Mouse (Mus musculus): Measurements from ENCODE around the gene Golt1a. TPM values are rescaled to one million over a fixed set of nuclear protein-coding genes. Genes with fewer than 3 reads are reported as not detected.

Golt1a gene
- polyA plus RNA-seq, 1 experiment from 2014 or later: not detected

- WGBS: 87% methylated on average over 4 of the region's 4 CpGs
- Histone ChIP-seq H3K27ac (replicated peaks; ENCODE audit: low read depth, low read length) (no peak overlapping the region), H3K9me3 (replicated peaks; ENCODE audit: control insufficient read depth, low read length) (no peaks in the 10 kb centered on the region), H3K4me3 (ENCODE audit: low read depth, low read length) (no peak overlapping the region), H3K27me3 (ENCODE audit: control insufficient read depth, insufficient read depth, low read length) (no peaks in the 10 kb centered on the region), H3K4me2 (ENCODE audit: low read depth, low read length) (no peak overlapping the region), H3K36me3 (replicated peaks; ENCODE audit: control insufficient read depth, insufficient read depth, low read depth, low read length) (no peaks in the 10 kb centered on the region), H3K9ac (replicated peaks; ENCODE audit: low read length) (no peak overlapping the region), H3K4me1 (ENCODE audit: control insufficient read depth, insufficient read depth, low read length) (no peaks in the 10 kb centered on the region)
- ATAC-seq (replicated peaks; ENCODE audit: insufficient number of reproducible peaks, low FRiP score, low TSS enrichment, low read depth) (no peak), DNase-seq (ENCODE audit: low spot score) (no peak)
Observed at GRCm38 (mm10) chr1:133287051-133287450, 22.5 kb upstream of the Golt1a start.

GRCm38 (mm10) chr1:133287880-133288279 lies 21.7 kb upstream of the Golt1a start:
- Histone ChIP-seq H3K4me2 (ENCODE audit: low read depth, low read length) (no peak overlapping the region), H3K4me3 (ENCODE audit: low read depth, low read length) (no peak overlapping the region), H3K9ac (replicated peaks; ENCODE audit: low read length) (no peak overlapping the region), H3K27me3 (ENCODE audit: control insufficient read depth, insufficient read depth, low read length) (no peaks in the 10 kb centered on the region), H3K9me3 (replicated peaks; ENCODE audit: control insufficient read depth, low read length) (no peaks in the 10 kb centered on the region), H3K4me1 (ENCODE audit: control insufficient read depth, insufficient read depth, low read length) (no peaks in the 10 kb centered on the region), H3K27ac (replicated peaks; ENCODE audit: low read depth, low read length) (no peak overlapping the region), H3K36me3 (replicated peaks; ENCODE audit: control insufficient read depth, insufficient read depth, low read depth, low read length) (no peaks in the 10 kb centered on the region)
- WGBS: 90% methylated on average over 12 of the region's 12 CpGs
- DNase-seq (ENCODE audit: low spot score): no peak
- no peak for ATAC-seq (replicated peaks; ENCODE audit: insufficient number of reproducible peaks, low FRiP score, low TSS enrichment, low read depth)

- Histone ChIP-seq H3K4me1 (ENCODE audit: control insufficient read depth, insufficient read depth, low read length) (no peaks in the 10 kb centered on the region; the same call in 1 of the 2 replicates), H3K36me3 (replicated peaks; ENCODE audit: control insufficient read depth, insufficient read depth, low read depth, low read length) (no peaks in the 10 kb centered on the region), H3K27ac (replicated peaks; ENCODE audit: low read depth, low read length) (no peak overlapping the region), H3K9me3 (replicated peaks; ENCODE audit: control insufficient read depth, low read length) (no peaks in the 10 kb centered on the region), H3K4me3 (ENCODE audit: low read depth, low read length) (no peak overlapping the region), H3K4me2 (ENCODE audit: low read depth, low read length) (no peak overlapping the region), H3K27me3 (ENCODE audit: control insufficient read depth, insufficient read depth, low read length) (no peaks in the 10 kb centered on the region), H3K9ac (replicated peaks; ENCODE audit: low read length) (no peak overlapping the region)
- WGBS: 88% methylated on average over 6 of the region's 6 CpGs
- ATAC-seq (replicated peaks; ENCODE audit: insufficient number of reproducible peaks, low FRiP score, low TSS enrichment, low read depth) (no peak), DNase-seq (ENCODE audit: low spot score) (no peak)
Observed at GRCm38 (mm10) chr1:133291888-133292287, 17.7 kb upstream of the Golt1a start.

GRCm38 (mm10) chr1:133292608-133293007 lies 17.0 kb upstream of the Golt1a start:
- ATAC-seq (replicated peaks; ENCODE audit: insufficient number of reproducible peaks, low FRiP score, low TSS enrichment, low read depth): no peak

GRCm38 (mm10) chr1:133296376-133296775 lies 13.2 kb upstream of the Golt1a start:
- no peaks in the 10 kb centered on the region for H3K9me3 ChIP-seq (replicated peaks; ENCODE audit: control insufficient read depth, low read length)
- ATAC-seq (replicated peaks; ENCODE audit: insufficient number of reproducible peaks, low FRiP score, low TSS enrichment, low read depth): no peak
- H3K36me3 ChIP-seq (replicated peaks; ENCODE audit: control insufficient read depth, insufficient read depth, low read depth, low read length): no peaks in the 10 kb centered on the region
- H3K4me2 ChIP-seq (ENCODE audit: low read depth, low read length): no peak overlapping the region
- no peak overlapping the region for H3K27ac ChIP-seq (replicated peaks; ENCODE audit: low read depth, low read length)
- H3K27me3 ChIP-seq (ENCODE audit: control insufficient read depth, insufficient read depth, low read length): no peaks in the 10 kb centered on the region
- WGBS: 88% methylated on average over 9 of the region's 9 CpGs
- DNase-seq (ENCODE audit: low spot score): no peak
- no peaks in the 10 kb centered on the region; the same call in 1 of the 2 replicates for H3K4me1 ChIP-seq (ENCODE audit: control insufficient read depth, insufficient read depth, low read length)
- H3K4me3 ChIP-seq (ENCODE audit: low read depth, low read length): no peak overlapping the region
- H3K9ac ChIP-seq (replicated peaks; ENCODE audit: low read length): no peak overlapping the region

More at GRCm38 (mm10) chr1:133292608-133293007, 17.0 kb upstream of the Golt1a start:
- Histone ChIP-seq H3K9me3 (replicated peaks; ENCODE audit: control insufficient read depth, low read length) (no peaks in the 10 kb centered on the region), H3K36me3 (replicated peaks; ENCODE audit: control insufficient read depth, insufficient read depth, low read depth, low read length) (no peaks in the 10 kb centered on the region), H3K4me2 (ENCODE audit: low read depth, low read length) (no peak overlapping the region), H3K27ac (replicated peaks; ENCODE audit: low read depth, low read length) (no peak overlapping the region), H3K27me3 (ENCODE audit: control insufficient read depth, insufficient read depth, low read length) (no peaks in the 10 kb centered on the region), H3K9ac (replicated peaks; ENCODE audit: low read length) (no peak overlapping the region), H3K4me3 (ENCODE audit: low read depth, low read length) (no peak overlapping the region), H3K4me1 (ENCODE audit: control insufficient read depth, insufficient read depth, low read length) (no peaks in the 10 kb centered on the region; the same call in 1 of the 2 replicates)
- no peak for DNase-seq (ENCODE audit: low spot score)

GRCm38 (mm10) chr1:133298816-133299215 lies 10.8 kb upstream of the Golt1a start:
- H3K36me3 ChIP-seq (replicated peaks; ENCODE audit: control insufficient read depth, insufficient read depth, low read depth, low read length): no peaks in the 10 kb centered on the region
- H3K27me3 ChIP-seq (ENCODE audit: control insufficient read depth, insufficient read depth, low read length): no peaks in the 10 kb centered on the region
- 39% methylated on average over 14 of the region's 14 CpGs for WGBS
- DNase-seq (ENCODE audit: low spot score): no peak
- 0 out of 2 replicates have a peak overlapping the region, but pooled peaks have one; percentile 13 for H3K9ac ChIP-seq (replicated peaks; ENCODE audit: low read length)
- H3K4me1 ChIP-seq (ENCODE audit: control insufficient read depth, insufficient read depth, low read length): no peaks in the 10 kb centered on the region; the same call in 1 of the 2 replicates
- no peak for ATAC-seq (replicated peaks; ENCODE audit: insufficient number of reproducible peaks, low FRiP score, low TSS enrichment, low read depth)
- H3K4me2 ChIP-seq (ENCODE audit: low read depth, low read length): no peak overlapping the region; the same call in 1 of the 2 replicates
- no peaks in the 10 kb centered on the region for H3K9me3 ChIP-seq (replicated peaks; ENCODE audit: control insufficient read depth, low read length)
- no peak overlapping the region for H3K4me3 ChIP-seq (ENCODE audit: low read depth, low read length)
- H3K27ac ChIP-seq (replicated peaks; ENCODE audit: low read depth, low read length): no peak overlapping the region

- H3K36me3 ChIP-seq (replicated peaks; ENCODE audit: control insufficient read depth, insufficient read depth, low read depth, low read length): no peaks in the 10 kb centered on the region
- H3K27me3 ChIP-seq (ENCODE audit: control insufficient read depth, insufficient read depth, low read length): no peaks in the 10 kb centered on the region
- H3K27ac ChIP-seq (replicated peaks; ENCODE audit: low read depth, low read length): no peak overlapping the region
- no peak overlapping the region for H3K9ac ChIP-seq (replicated peaks; ENCODE audit: low read length)
- no peaks in the 10 kb centered on the region for H3K9me3 ChIP-seq (replicated peaks; ENCODE audit: control insufficient read depth, low read length)
- WGBS: 52% methylated on average over 3 of the region's 3 CpGs
- DNase-seq (ENCODE audit: low spot score) (no peak), ATAC-seq (replicated peaks; ENCODE audit: insufficient number of reproducible peaks, low FRiP score, low TSS enrichment, low read depth) (no peak)
- no peak overlapping the region for H3K4me2 ChIP-seq (ENCODE audit: low read depth, low read length)
- H3K4me3 ChIP-seq (ENCODE audit: low read depth, low read length): no peak overlapping the region
- no peaks in the 10 kb centered on the region for H3K4me1 ChIP-seq (ENCODE audit: control insufficient read depth, insufficient read depth, low read length)
Observed at GRCm38 (mm10) chr1:133302540-133302939, 7.1 kb upstream of the Golt1a start.

GRCm38 (mm10) chr1:133306842-133307241 lies 2.8 kb upstream of the Golt1a start:
- Histone ChIP-seq H3K9ac (replicated peaks; ENCODE audit: low read length) (no peak overlapping the region), H3K27me3 (ENCODE audit: control insufficient read depth, insufficient read depth, low read length) (no peaks in the 10 kb centered on the region), H3K27ac (replicated peaks; ENCODE audit: low read depth, low read length) (no peak overlapping the region), H3K4me1 (ENCODE audit: control insufficient read depth, insufficient read depth, low read length) (0 out of 2 replicates have a peak, but pooled peaks cover under 1% of the 10 kb centered on the region), H3K4me3 (ENCODE audit: low read depth, low read length) (no peak overlapping the region), H3K36me3 (replicated peaks; ENCODE audit: control insufficient read depth, insufficient read depth, low read depth, low read length) (no peaks in the 10 kb centered on the region), H3K4me2 (ENCODE audit: low read depth, low read length) (no peak overlapping the region), H3K9me3 (replicated peaks; ENCODE audit: control insufficient read depth, low read length) (no peaks in the 10 kb centered on the region)
- ATAC-seq (replicated peaks; ENCODE audit: insufficient number of reproducible peaks, low FRiP score, low TSS enrichment, low read depth): no peak
- DNase-seq (ENCODE audit: low spot score): peak; percentile 69
- WGBS: 11% methylated on average over 4 of the region's 4 CpGs
